Mouse (Mus musculus) macrophage (primary cell): ENCODE measurements around the gene Lrrc45. TPM values are rescaled to one million over a fixed set of nuclear protein-coding genes. Genes with fewer than 3 reads are reported as not detected.
"Not testable (repeated sequence)": the region's sequence is repeated elsewhere in the genome, so short reads cannot be mapped to it uniquely, and the experiment has no call there.

Experiments used
- H3K27ac ChIP-seq: fragments of 350-480 bp; formaldehyde crosslinking; 2 replicates; pipeline ENCODE4 v1.9.0; 2021
- H3K36me3 ChIP-seq: fragments of 350-480 bp; formaldehyde crosslinking; 2 replicates; pipeline ENCODE4 v1.9.0; 2021; ENCODE audit errors: inconsistent target
- H3K4me3 ChIP-seq: fragments of 350-480 bp; formaldehyde crosslinking; 2 replicates; pipeline ENCODE4 v1.9.0; 2021; ENCODE audit errors: inconsistent target
- H3K79me2 ChIP-seq: fragments of 350-480 bp; formaldehyde crosslinking; 2 replicates; pipeline ENCODE4 v1.9.0; 2021; ENCODE audit errors: inconsistent target
- WGBS: methylation state at CpG from one replicate; pipeline ENCODE4 v1.1.7; 2026; ENCODE audit warnings: inconsistent platforms; ENCODE audit not compliant: missing documents; 5-methylcytosine and 5-hydroxymethylcytosine counted together
- polyA plus RNA-seq: library from polyadenylated mRNA; stranded (reverse); fragments of 250-400 nt; gene quantifications from 3 replicates; pipeline ENCODE4 v1.2.4, GENCODE M21; 2018; ENCODE audit warnings: inconsistent platforms

Gene Lrrc45
- polyA plus RNA-seq, 1 experiment from 2014 or later: 8.9 TPM

GRCm38 (mm10) chr11:120727564-120727963 lies 13.8 kb downstream of the Lrrc45 start:
- Histone ChIP-seq H3K36me3 (peaks cover 9% of the 10 kb centered on the region), H3K27ac (no peak overlapping the region), H3K79me2 (no peaks in the 10 kb centered on the region), H3K4me3 (no peak overlapping the region)
- WGBS: 70% methylated on average over 9 of the region's 12 CpGs

DNA sequence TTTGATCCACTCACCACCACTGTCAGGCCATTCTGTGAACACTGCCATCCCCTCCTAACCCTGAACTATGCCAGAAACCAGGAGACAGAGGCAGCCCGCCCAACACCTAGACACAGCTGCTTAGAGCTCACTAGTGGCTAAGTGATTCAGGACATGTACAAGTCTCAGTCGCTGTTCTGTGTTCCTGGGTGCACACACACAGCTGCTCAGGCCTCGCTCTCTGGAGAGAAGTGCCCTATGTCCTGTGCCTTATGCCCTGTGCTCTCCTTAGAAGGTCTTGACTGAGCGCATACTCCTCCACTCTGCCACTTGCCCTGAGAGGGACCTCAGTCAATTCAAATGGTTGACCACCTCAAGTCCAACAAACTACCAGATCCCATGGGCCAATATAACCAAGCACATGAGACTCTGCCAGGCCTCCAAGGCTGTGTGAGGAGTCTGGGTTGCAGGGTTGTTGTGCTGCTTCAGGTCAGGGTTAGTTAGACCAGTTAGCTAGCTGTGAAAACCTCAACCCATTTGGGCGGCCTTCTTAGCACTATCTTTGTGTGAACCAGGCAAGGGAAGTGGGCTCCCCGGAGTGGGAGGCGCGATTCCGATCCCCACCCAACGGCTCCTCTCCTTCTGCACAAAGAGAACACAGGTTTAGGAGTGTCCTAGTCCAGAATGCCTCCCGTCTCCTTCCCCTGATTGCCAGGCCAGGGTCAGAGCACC lies 15.0 kb downstream of the Lrrc45 start:
- Histone ChIP-seq H3K79me2 (no peaks in the 10 kb centered on the region), H3K27ac (no peak overlapping the region), H3K36me3 (peaks cover 9% of the 10 kb centered on the region), H3K4me3 (no peak overlapping the region)
- 87% methylated on average over 11 of the region's 11 CpGs for WGBS

DNA sequence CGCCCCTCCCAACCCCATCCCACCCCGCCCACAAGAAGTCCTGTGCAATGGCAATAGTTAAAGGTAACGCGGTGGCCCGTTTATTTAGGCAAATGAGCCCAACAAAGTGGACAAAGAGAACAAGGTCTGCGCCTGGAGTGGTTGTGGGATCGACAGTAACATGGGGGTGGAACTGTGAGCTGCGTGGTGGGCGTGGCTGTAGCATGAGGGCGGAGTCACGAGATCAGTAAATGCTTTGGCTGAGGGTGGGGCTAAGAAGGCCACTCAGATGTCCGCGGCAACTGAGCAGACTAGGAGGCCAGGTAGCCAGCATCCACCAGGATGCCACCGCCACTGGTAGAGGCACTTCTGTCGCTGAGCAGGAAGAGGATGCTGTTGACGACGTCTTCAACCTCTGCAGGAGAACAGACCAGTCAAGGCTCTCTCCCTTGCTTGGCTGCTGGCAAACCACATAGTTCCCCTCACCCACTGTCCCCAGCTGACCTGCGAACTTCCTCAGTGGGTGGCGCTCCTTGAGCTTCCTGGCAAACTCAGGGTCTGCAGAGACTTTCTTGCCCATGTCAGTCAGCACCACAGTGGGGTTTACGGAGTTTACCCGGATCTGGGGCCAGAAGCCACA lies 15.8 kb downstream of the Lrrc45 start:
- not testable (repeated sequence) for H3K27ac ChIP-seq, H3K36me3 ChIP-seq, H3K4me3 ChIP-seq, H3K79me2 ChIP-seq
- WGBS: 8% methylated on average over 17 of the region's 21 CpGs

GRCm38 (mm10) chr11:120730331-120730870 lies 16.7 kb downstream of the Lrrc45 start:
- 91% methylated on average over 10 of the region's 10 CpGs for WGBS
- H3K36me3 ChIP-seq: peaks cover 6% of the 10 kb centered on the region
- no peak overlapping the region for H3K27ac ChIP-seq
- no peaks in the 10 kb centered on the region for H3K79me2 ChIP-seq
- H3K4me3 ChIP-seq: peak overlapping the region; percentile 20; the same call in 1 of the 2 replicates

DNA sequence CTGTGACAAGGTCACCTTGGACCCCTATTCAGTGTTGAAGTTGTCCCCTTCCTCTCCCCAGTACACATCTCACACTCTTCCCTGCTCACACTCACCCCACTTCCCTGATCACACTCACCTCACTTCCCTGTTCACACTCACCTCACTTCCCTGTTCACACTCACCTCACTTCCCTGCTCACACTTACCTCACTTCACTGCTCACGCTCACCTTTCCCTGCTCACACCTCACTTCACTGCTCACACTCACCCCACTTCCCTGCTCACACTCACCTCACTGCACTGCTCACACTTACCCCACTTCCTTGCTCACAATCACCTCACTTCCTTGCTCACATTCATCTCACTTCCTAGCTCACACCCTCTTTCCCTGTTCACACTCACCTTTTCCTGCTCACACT lies 17.7 kb downstream of the Lrrc45 start:
- Histone ChIP-seq H3K27ac (peak overlapping the region; percentile 77), H3K79me2 (no peaks in the 10 kb centered on the region), H3K36me3 (no peaks in the 10 kb centered on the region), H3K4me3 (peak overlapping the region; percentile 20)
- WGBS: 89% methylated on average over 1 of the region's 1 CpGs

- 90% methylated on average over 12 of the region's 12 CpGs for WGBS
- Histone ChIP-seq H3K27ac (peak within 1 kb of the TSS; percentile 77), H3K36me3 (no peaks in the 10 kb centered on the region), H3K79me2 (no peaks in the 10 kb centered on the region), H3K4me3 (peak within 1 kb of the TSS; percentile 20)
Observed at GRCm38 (mm10) chr11:120731858-120732680, 18.3 kb downstream of the Lrrc45 start, which contains the start of gene Cbr2. Cbr2 (minus strand) TSS chr11:120732114.

DNA sequence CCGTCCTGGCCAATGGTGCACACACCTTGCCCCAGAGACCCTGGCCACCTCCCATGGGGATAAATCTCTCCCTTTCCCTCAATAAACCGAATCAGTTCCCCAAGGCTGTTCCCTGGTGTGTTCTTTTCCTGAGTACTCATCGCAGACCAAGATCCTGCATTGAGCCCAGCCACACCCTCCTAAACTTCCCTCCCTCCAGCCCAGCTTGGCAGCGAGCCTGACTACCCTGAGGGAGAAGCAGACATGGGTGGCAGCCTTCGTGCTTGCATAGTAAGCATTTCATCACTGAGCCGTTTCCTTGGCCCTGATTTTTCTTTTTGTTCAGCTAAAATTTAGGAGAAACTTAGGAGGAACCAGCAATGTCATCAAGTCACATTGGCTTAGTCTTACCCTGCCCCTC lies 19.8 kb downstream of the Lrrc45 start:
- WGBS: 17% methylated on average over 6 of the region's 6 CpGs
- no peaks in the 10 kb centered on the region for H3K36me3 ChIP-seq
- no peaks in the 10 kb centered on the region for H3K79me2 ChIP-seq
- H3K27ac ChIP-seq: peak overlapping the region; percentile 77
- no peak overlapping the region for H3K4me3 ChIP-seq

DNA sequence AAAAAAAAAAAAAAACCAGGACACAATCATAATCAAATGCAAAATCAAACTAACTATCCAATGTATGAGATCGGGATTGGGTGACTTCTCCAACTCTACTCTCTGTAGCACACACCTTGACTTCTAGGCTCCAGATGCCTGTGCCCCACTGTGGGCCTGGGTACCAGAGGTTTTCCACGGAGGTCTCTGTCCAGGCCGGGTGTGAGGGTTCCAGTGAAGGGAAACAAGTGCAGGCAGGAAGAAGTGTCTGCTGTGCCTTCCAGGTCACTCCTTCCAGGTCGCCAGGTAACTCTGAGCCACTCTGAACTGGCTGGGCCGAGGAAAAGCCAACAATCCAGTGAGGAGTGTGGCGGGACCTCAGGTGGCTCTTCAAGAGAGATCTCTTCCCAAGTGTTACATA lies 22.7 kb downstream of the Lrrc45 start:
- Histone ChIP-seq H3K36me3 (no peaks in the 10 kb centered on the region), H3K27ac (no peak overlapping the region), H3K4me3 (no peak overlapping the region), H3K79me2 (no peaks in the 10 kb centered on the region)
- WGBS: 93% methylated on average over 5 of the region's 6 CpGs

GRCm38 (mm10) chr11:120740981-120741380 lies 27.3 kb downstream of the Lrrc45 start:
- no peak overlapping the region for H3K27ac ChIP-seq
- WGBS: 92% methylated on average over 5 of the region's 5 CpGs
- H3K36me3 ChIP-seq: no peaks in the 10 kb centered on the region
- no peak overlapping the region for H3K4me3 ChIP-seq
- H3K79me2 ChIP-seq: no peaks in the 10 kb centered on the region

DNA sequence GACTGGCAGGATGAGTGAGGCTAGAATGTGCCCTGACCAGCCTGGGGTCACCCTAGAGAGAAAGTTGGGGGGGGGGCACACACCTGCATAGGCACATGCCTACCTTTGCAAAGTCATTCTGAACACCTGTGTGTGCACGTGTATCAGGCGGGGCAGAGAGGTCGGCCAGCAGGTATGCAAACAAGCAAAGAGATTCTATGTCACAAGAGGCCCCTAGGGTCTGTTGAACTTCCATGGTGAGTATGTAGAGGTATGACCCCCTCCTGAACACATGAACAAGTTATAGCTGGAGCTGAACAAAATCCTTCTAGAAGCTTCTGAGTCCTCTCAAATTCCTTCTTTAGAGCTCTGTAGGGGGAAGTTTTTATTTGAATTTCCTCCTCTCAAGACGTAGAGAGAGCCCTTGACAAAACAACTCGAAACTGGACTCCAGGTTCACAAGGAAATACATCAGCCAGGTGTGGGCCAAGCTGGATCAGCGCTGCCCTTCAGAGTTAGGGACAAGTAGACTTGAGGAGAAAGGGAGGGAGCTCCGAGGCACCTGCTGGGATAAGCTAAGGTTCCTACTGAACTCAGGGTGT lies 30.5 kb downstream of the Lrrc45 start:
- WGBS: 91% methylated on average over 7 of the region's 7 CpGs
- H3K36me3 ChIP-seq: no peaks in the 10 kb centered on the region
- no peak overlapping the region for H3K27ac ChIP-seq
- no peaks in the 10 kb centered on the region for H3K79me2 ChIP-seq
- no peak overlapping the region for H3K4me3 ChIP-seq

DNA sequence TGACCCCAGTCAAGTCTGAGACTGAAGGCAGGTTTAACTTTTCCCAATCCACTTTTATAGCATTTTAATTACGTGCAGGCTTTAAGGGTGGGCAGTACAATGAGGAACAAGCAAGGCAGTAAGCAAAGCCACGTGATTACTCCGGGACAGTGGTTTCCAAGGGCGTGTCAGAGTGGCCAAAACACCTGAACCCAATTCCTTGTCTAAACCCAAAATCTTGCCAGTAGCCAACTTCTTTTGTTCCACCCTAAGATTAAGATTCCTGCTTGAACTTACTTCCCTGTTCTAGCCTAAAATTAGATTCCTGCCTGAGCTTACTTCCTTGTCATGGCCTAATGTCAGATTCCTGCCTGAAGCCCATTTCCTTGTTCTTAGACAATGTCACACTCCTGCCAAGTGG lies 34.2 kb downstream of the Lrrc45 start:
- WGBS: 4% methylated on average over 4 of the region's 4 CpGs
- Histone ChIP-seq H3K36me3 (no peaks in the 10 kb centered on the region), H3K4me3 (no peak overlapping the region), H3K79me2 (no peaks in the 10 kb centered on the region), H3K27ac (peak overlapping the region; percentile 68)

DNA sequence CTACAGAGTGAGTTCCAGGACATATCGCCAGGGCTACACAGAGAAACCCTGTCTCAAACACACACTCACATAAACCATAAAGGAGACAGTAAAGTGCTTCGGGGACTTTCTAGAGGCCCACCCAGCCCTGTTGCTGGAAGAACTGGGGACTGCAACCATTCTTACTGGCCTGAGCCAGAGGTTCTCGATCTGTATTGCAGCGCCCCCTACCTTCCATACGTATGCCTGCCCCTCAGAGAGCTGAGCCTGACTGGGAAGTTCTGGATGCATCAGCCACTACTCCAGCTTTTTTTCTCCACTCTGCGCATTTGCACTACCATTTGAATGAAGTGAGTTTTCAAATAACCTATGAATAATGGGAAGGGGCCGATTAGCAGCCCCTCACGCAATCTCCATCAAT lies 35.7 kb downstream of the Lrrc45 start:
- H3K27ac ChIP-seq: no peak overlapping the region
- 58% methylated on average over 8 of the region's 8 CpGs for WGBS
- no peaks in the 10 kb centered on the region for H3K79me2 ChIP-seq
- no peak overlapping the region for H3K4me3 ChIP-seq
- H3K36me3 ChIP-seq: no peaks in the 10 kb centered on the region

GRCm38 (mm10) chr11:120751606-120752005 lies 37.9 kb downstream of the Lrrc45 start:
- WGBS: 95% methylated on average over 4 of the region's 4 CpGs
- no peaks in the 10 kb centered on the region for H3K36me3 ChIP-seq

DNA sequence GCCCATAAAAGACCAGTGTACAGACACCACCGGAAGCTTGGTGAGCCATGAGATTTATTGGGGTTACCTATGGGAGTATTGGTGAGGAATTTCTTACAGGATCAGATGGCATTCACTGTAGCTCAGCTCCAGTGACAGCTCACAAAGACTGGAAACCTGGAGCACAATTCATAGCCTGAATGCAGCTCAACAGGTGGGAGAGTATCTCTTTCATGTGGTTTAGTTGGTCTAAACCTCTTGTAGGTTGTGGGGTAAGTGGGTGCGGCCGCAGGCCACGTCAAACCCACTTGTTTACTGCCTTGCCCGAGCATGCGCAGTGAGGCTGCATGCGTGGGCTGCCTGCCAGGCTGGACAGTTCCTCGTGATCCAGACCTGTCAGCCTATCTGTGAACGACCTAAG lies 46.5 kb downstream of the Lrrc45 start:
- H3K79me2 ChIP-seq: no peaks in the 10 kb centered on the region
- H3K4me3 ChIP-seq: no peak overlapping the region
- H3K36me3 ChIP-seq: no peaks in the 10 kb centered on the region
- H3K27ac ChIP-seq: no peak overlapping the region
- 98% methylated on average over 5 of the region's 9 CpGs for WGBS

More at GRCm38 (mm10) chr11:120751606-120752005, 37.9 kb downstream of the Lrrc45 start:
- Histone ChIP-seq H3K27ac (no peak overlapping the region), H3K79me2 (no peaks in the 10 kb centered on the region), H3K4me3 (no peak overlapping the region)
